Comparison of ENCODE assay signal across 24 mouse cellular contexts in genomic region chr3:52066142-52066541, GRCm38 (mm10). TPM values are rescaled to one million over a fixed set of nuclear protein-coding genes. Genes with fewer than 3 reads are reported as not detected.
DNase-seq lines count a peak whose midpoint lies in the region; ATAC-seq and TF ChIP-seq lines count a peak whose summit lies in the region.
"Had no signal": no experiment of that assay in that cellular context is flagged by ENCODE, and none has a peak within 500 bp of the region (broad histone marks: within the 10 kb centered on the region; RNA-seq: fewer than 3 reads in every experiment).

No protein-coding gene starts in this region.

- no peak for TF ChIP-seq POLR2A in heart, adult 2 months (IDR thresholded peaks at IDR 0.05; ENCODE audit: insufficient read depth, low read depth, low read length)

- no peaks in the 10 kb centered on the region for H3K79me2 ChIP-seq in heart, adult 2 months (replicated peaks; ENCODE audit: control insufficient read depth, insufficient read depth, low read length)

- no peak for TF ChIP-seq CTCF in heart, adult 2 months (IDR thresholded peaks at IDR 0.05)

- H3K27me3 ChIP-seq in heart, embryonic 12.5 days (replicated peaks) = no peaks in the 10 kb centered on the region
- H3K27me3 ChIP-seq in heart, adult 2 months (ENCODE audit: control insufficient read depth, insufficient read depth, low read length) = no peaks in the 10 kb centered on the region
- H3K27me3 ChIP-seq: forebrain, embryonic 15.5 days had no signal

- H3K4me3 ChIP-seq in heart, embryonic 12.5 days = no peak overlapping the region
- H3K4me3 ChIP-seq in heart, adult 2 months = no peak overlapping the region
- H3K4me3 ChIP-seq: forebrain, embryonic 15.5 days had no signal

- TF ChIP-seq EP300 in heart, adult 2 months (IDR thresholded peaks at IDR 0.05; ENCODE audit: insufficient read depth, low read depth, low read length) = no peak

- intact Hi-C loops in heart, adult 2 months (cut with DNase I) = no loop called here

- no peak for DNase-seq in heart, adult 2 months
- peak; percentile 46 for DNase-seq in retina, postnatal 1 day
- no peak for DNase-seq in retina, embryonic 14.5 days (ENCODE audit: low spot score)
- DNase-seq in adrenal gland, postnatal 4 days (ENCODE audit: low spot score in 2 of 2) = no peak
- DNase-seq: adrenal gland, adult 8-10 months; adrenal gland, postnatal 25 days; cerebellum, adult 11 months; cerebellum, adult 2 months; cerebellum, adult 9-11 months; cerebellum, postnatal 25 days; gastrocnemius, postnatal 10 days; gastrocnemius, postnatal 36 days; heart, postnatal 14 days; heart, postnatal 4 days; kidney, adult 18-20 months had no signal

- H3K4me1 ChIP-seq in heart, embryonic 12.5 days (replicated peaks) = peaks cover 27% of the 10 kb centered on the region
- peaks cover 5% of the 10 kb centered on the region for H3K4me1 ChIP-seq in heart, adult 2 months (ENCODE audit: control insufficient read depth, insufficient read depth, low read length)

- peak; percentile 61 for ATAC-seq in heart, embryonic 12.5 days (ENCODE audit: insufficient number of reproducible peaks, low FRiP score)
- peak; percentile 73 for ATAC-seq in monocyte, adult 5-6 weeks (replicated peaks; ENCODE audit: insufficient number of reproducible peaks, low FRiP score, low TSS enrichment, poor library complexity, severe bottlenecking)
- ATAC-seq: activated CD4-positive, CD25-positive, alpha-beta regulatory T cell, adult 4 months; CD4-positive, CD25-positive, alpha-beta regulatory T cell, adult 4 months; forebrain, embryonic 15.5 days; hindbrain, postnatal 0 days; inflammation-experienced regulatory T-cells, adult 6 months; intestine, embryonic 16.5 days had no signal

- H3K36me3 ChIP-seq in heart, embryonic 12.5 days = no peaks in the 10 kb centered on the region
- H3K36me3 ChIP-seq in heart, adult 2 months (ENCODE audit: control insufficient read depth, insufficient read depth, low read length) = no peaks in the 10 kb centered on the region
- H3K36me3 ChIP-seq: forebrain, embryonic 15.5 days had no signal

- no peaks in the 10 kb centered on the region for H3K9me3 ChIP-seq in heart, embryonic 12.5 days (replicated peaks)
- H3K9me3 ChIP-seq: forebrain, embryonic 15.5 days had no signal

- H3K9ac ChIP-seq in heart, embryonic 12.5 days = no peak overlapping the region
- no peak overlapping the region for H3K9ac ChIP-seq in heart, adult 2 months (ENCODE audit: low read depth, low read length)
- H3K9ac ChIP-seq: forebrain, embryonic 15.5 days; hindbrain, embryonic 14.5 days had no signal

- whole genome bisulfite sequencing in heart, embryonic 12.5 days = 29% methylated on average over 3 of the region's 3 CpGs
- 52% methylated on average over 3 of the region's 3 CpGs for WGBS in heart, adult 2 months

- H3K4me2 ChIP-seq in heart, embryonic 12.5 days = no peak overlapping the region
- H3K4me2 ChIP-seq: forebrain, embryonic 15.5 days; hindbrain, embryonic 14.5 days had no signal

- no peak overlapping the region for H3K27ac ChIP-seq in heart, embryonic 12.5 days (ENCODE audit: poor library complexity, severe bottlenecking)
- no peak overlapping the region for H3K27ac ChIP-seq in heart, adult 2 months
- H3K27ac ChIP-seq: forebrain, embryonic 15.5 days; hindbrain, embryonic 14.5 days; hindbrain, postnatal 0 days had no signal

RNA-seq across cellular contexts. Expression of gene Maml3, which starts 38.7 kb away (rescaled TPM):
- 2.6 and 3.0 TPM in 2 replicates for polyA plus RNA-seq in heart, embryonic 12.5 days (2016; fragmentation: Nextera tagmentation; extraction: Ambion mirVana)
- 1 to 10 TPM; 2.7 to 2.8 TPM for total RNA-seq in heart, adult 2 months (2021)
- polyA plus RNA-seq in heart, adult 2 months (2012; rRNA removed) = 1.9 and 2.0 TPM in 2 replicates
- 5.8 to 12.7 TPM (median 8.5 TPM) in 3 replicates for total RNA-seq in monocyte, adult 5-6 weeks (2017)
- total RNA-seq in adrenal gland, postnatal 4 days (2021) = 10 to 100 TPM; 19.6 to 20.9 TPM
